Mouse (Mus musculus) erythroblast, embryonic 14.5 days (primary cell): ENCODE data around the gene LTO1. TPM values are rescaled to one million over a fixed set of nuclear protein-coding genes. Genes with fewer than 3 reads are reported as not detected.

ENCODE experiments used
- H3K27me3 ChIP-seq: 2 replicates; pipeline ENCODE4 v1.6.1; 2012; ENCODE audit warnings: inconsistent platforms; ENCODE audit not compliant: control insufficient read depth
- H3K36me3 ChIP-seq: 2 replicates; pipeline ENCODE4 v1.6.1; 2012; ENCODE audit warnings: mild to moderate bottlenecking, inconsistent platforms; ENCODE audit not compliant: control insufficient read depth
- H3K4me1 ChIP-seq: 2 replicates; pipeline ENCODE4 v1.6.1; 2012; ENCODE audit warnings: inconsistent platforms; ENCODE audit not compliant: control insufficient read depth
- H3K4me3 ChIP-seq: replicated peaks from 2 replicates; pipeline ENCODE3; 2012; ENCODE audit warnings: moderate library complexity, mild to moderate bottlenecking, inconsistent platforms
- H3K9me3 ChIP-seq: 2 replicates; pipeline ENCODE4 v1.6.1; 2012; ENCODE audit warnings: low read length, inconsistent platforms, mixed read lengths; ENCODE audit not compliant: control insufficient read depth
- GATA1 ChIP-seq: IDR thresholded peaks from 2 replicates; pipeline ENCODE4 v1.6.1; 2012; ENCODE audit warnings: low read length, inconsistent platforms, mixed read lengths
- TAL1 ChIP-seq: IDR thresholded peaks from 3 replicates; pipeline ENCODE4 v1.6.1; 2012; ENCODE audit warnings: low read length, inconsistent platforms, mixed read lengths
- polyA plus RNA-seq: library from polyadenylated mRNA; stranded (reverse); fragments of >175 nt; gene quantifications from 2 replicates; pipeline ENCODE4 v1.2.3, GENCODE M21; 2012

The LTO1 gene
- polyA plus RNA-seq, 1 experiment = 1.7 TPM

- no peak for TF ChIP-seq TAL1
- no peak for TF ChIP-seq GATA1
- Histone ChIP-seq H3K4me3 (no peak overlapping the region), H3K36me3 (no peaks in the 10 kb centered on the region), H3K27me3 (peaks cover 30% of the 10 kb centered on the region), H3K4me1 (peaks cover 13% of the 10 kb centered on the region), H3K9me3 (peaks cover 3% of the 10 kb centered on the region)
These were observed 8.0 kb upstream of the LTO1 start for GRCm38 (mm10) chr7:144906708-144907397.

GRCm38 (mm10) chr7:144907793-144908192 is 7.1 kb upstream of the LTO1 start:
- Histone ChIP-seq H3K9me3 (peaks cover 3% of the 10 kb centered on the region), H3K36me3 (no peaks in the 10 kb centered on the region), H3K4me1 (peaks cover 13% of the 10 kb centered on the region), H3K27me3 (peaks cover 23% of the 10 kb centered on the region), H3K4me3 (no peak overlapping the region)
- TF ChIP-seq TAL1 = no peak
- no peak for TF ChIP-seq GATA1

- Histone ChIP-seq H3K9me3 (peaks cover 3% of the 10 kb centered on the region), H3K4me3 (no peak overlapping the region), H3K27me3 (peaks cover 21% of the 10 kb centered on the region), H3K4me1 (peaks cover 13% of the 10 kb centered on the region), H3K36me3 (no peaks in the 10 kb centered on the region)
- TF ChIP-seq GATA1 (no peak), TAL1 (no peak)
These were observed 6.2 kb upstream of the LTO1 start for GRCm38 (mm10) chr7:144908705-144909104.

- peaks cover 16% of the 10 kb centered on the region for H3K27me3 ChIP-seq
- no peaks in the 10 kb centered on the region for H3K9me3 ChIP-seq
- H3K36me3 ChIP-seq = no peaks in the 10 kb centered on the region
- H3K4me3 ChIP-seq = no peak overlapping the region
- TF ChIP-seq TAL1 = no peak
- TF ChIP-seq GATA1 = no peak
- H3K4me1 ChIP-seq = peaks cover 30% of the 10 kb centered on the region
These were observed 3.8 kb upstream of the LTO1 start for GRCm38 (mm10) chr7:144911121-144911520.

- Histone ChIP-seq H3K4me1 (peaks cover 24% of the 10 kb centered on the region), H3K4me3 (no peak overlapping the region), H3K36me3 (peaks cover 16% of the 10 kb centered on the region), H3K9me3 (no peaks in the 10 kb centered on the region), H3K27me3 (peaks cover 11% of the 10 kb centered on the region)
- no peak for TF ChIP-seq TAL1
These were observed 2.0 kb upstream of the LTO1 start for GRCm38 (mm10) chr7:144912897-144913296.

- TF ChIP-seq TAL1 (no peak), GATA1 (no peak)
- H3K4me3 ChIP-seq = peak overlapping the region; percentile 97
- H3K4me1 ChIP-seq = peaks cover 24% of the 10 kb centered on the region
- peaks cover 5% of the 10 kb centered on the region for H3K27me3 ChIP-seq
- peaks cover 30% of the 10 kb centered on the region for H3K36me3 ChIP-seq
- no peaks in the 10 kb centered on the region for H3K9me3 ChIP-seq
These were observed 478 bp upstream of the LTO1 start for GRCm38 (mm10) chr7:144914296-144914947.

GRCm38 (mm10) chr7:144918823-144919222 is 3.9 kb downstream of the LTO1 start:
- peaks cover 64% of the 10 kb centered on the region for H3K36me3 ChIP-seq
- no peak overlapping the region for H3K4me3 ChIP-seq
- no peaks in the 10 kb centered on the region for H3K9me3 ChIP-seq
- TF ChIP-seq GATA1 (no peak), TAL1 (no peak)
- no peaks in the 10 kb centered on the region for H3K27me3 ChIP-seq
- H3K4me1 ChIP-seq = peaks cover 24% of the 10 kb centered on the region

- Histone ChIP-seq H3K4me1 (peaks cover 6% of the 10 kb centered on the region; the same call in 1 of the 2 replicates), H3K36me3 (peaks cover 41% of the 10 kb centered on the region)
- TF ChIP-seq TAL1 (no peak), GATA1 (no peak)
These were observed 12.7 kb downstream of the LTO1 start for GRCm38 (mm10) chr7:144927591-144927990.

GRCm38 (mm10) chr7:144928009-144928888 is 13.3 kb downstream of the LTO1 start:
- Histone ChIP-seq H3K4me3 (no peak overlapping the region), H3K4me1 (peaks cover 6% of the 10 kb centered on the region; the same call in 1 of the 2 replicates), H3K27me3 (no peaks in the 10 kb centered on the region), H3K36me3 (peaks cover 38% of the 10 kb centered on the region), H3K9me3 (no peaks in the 10 kb centered on the region)
- TF ChIP-seq GATA1 = no peak
- no peak for TF ChIP-seq TAL1

More at GRCm38 (mm10) chr7:144927591-144927990, 12.7 kb downstream of the LTO1 start:
- Histone ChIP-seq H3K9me3 (no peaks in the 10 kb centered on the region), H3K4me3 (no peak overlapping the region), H3K27me3 (no peaks in the 10 kb centered on the region)
